Mouse (Mus musculus) G1E (cell line): Measurements from ENCODE around the gene Senp5.

Source experiments
- CTCF ChIP-seq: IDR thresholded peaks from 2 replicates; pipeline ENCODE4 v1.5.1; 2012; ENCODE audit warnings: low read depth, low read length, inconsistent platforms, mixed read lengths
- GATA1 ChIP-seq: IDR thresholded peaks from 2 replicates; pipeline ENCODE4 v1.6.1; 2012; ENCODE audit warnings: borderline replicate concordance, low read length, inconsistent platforms, mixed read lengths
- POLR2AphosphoS5 ChIP-seq: IDR thresholded peaks from 2 replicates; pipeline ENCODE4 v1.6.1; 2012; ENCODE audit warnings: low read depth, low read length, inconsistent platforms; ENCODE audit not compliant: insufficient replicate concordance
- TAL1 ChIP-seq: conservative IDR thresholded peaks from 2 replicates; pipeline ENCODE4 v1.6.1; 2012; ENCODE audit warnings: low read depth, low read length, inconsistent platforms, mixed read lengths

DNA sequence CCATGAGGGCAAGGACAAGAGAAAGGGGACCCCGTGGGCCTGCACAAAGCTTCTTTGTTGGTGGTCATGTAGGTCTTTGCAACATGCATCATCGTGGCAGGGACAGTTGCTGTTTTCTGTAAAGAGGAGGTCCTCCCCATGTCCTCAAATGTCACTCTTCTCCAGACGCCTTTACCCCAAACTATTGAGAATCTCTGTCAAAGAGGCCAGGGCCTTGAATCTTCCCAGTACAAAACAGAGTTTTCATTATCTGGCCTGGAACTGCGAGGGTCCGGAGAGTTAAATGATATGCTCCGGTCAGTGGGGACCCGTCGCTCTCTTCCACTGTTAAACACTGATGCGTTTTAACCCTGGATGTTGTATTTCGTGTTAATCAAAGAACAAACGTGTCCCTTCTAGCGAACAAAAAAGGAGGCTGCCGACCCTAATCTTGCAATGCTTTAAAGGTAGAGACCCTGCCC is 68.5 kb downstream of the Senp5 start:
- TF ChIP-seq TAL1 = no peak
- TF ChIP-seq CTCF = no peak
- no peak for TF ChIP-seq GATA1
- TF ChIP-seq POLR2AphosphoS5 = no peak
